Mouse (Mus musculus) small intestine, adult 2 months (tissue): ENCODE results near the gene Snx15.

Experiments
- CTCF ChIP-seq: fragments of 200-500 bp; IDR thresholded peaks from 2 replicates; pipeline ENCODE4 v1.5.1; 2012; ENCODE audit warnings: low read depth, mild to moderate bottlenecking, control low read depth, inconsistent platforms, low read length, moderate library complexity, mixed read lengths; ENCODE audit not compliant: insufficient replicate concordance, insufficient read length; ENCODE audit errors: extremely low read depth
- POLR2A ChIP-seq: fragments of 200-500 bp; IDR thresholded peaks from 2 replicates; pipeline ENCODE4 v1.6.1; 2012; ENCODE audit warnings: low read depth, mild to moderate bottlenecking, control low read depth, inconsistent platforms, low read length, moderate library complexity

DNA sequence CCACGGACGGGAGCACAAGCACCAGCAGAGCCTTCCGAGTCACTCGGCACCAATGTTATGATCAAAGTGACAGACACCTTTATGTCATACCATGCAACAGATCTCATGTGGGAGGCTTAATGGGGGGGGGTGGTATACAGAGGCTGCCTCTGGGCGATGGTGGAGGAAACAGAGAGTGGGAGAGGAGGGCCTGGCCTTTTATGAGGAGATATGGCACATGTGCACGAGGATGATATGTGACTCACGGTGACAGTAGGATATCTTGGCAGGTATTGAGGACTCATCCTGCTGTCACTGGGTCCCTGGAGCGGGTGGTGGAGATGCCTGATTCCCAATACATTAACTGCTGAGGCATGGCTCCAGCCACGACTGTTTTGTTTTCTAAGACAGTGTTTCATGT, 27.1 kb upstream of the Snx15 start:
- no peak for TF ChIP-seq POLR2A
- no peak for TF ChIP-seq CTCF
